Mouse (Mus musculus) liver, embryonic 13.5 days (tissue): ENCODE data around the gene Pappa2. TPM values are rescaled to one million over a fixed set of nuclear protein-coding genes. Genes with fewer than 3 reads are reported as not detected.

Experiments used
- ATAC-seq: fragments of 200-750 bp; cut with Nextera tagmentation; 2 replicates; pipeline ENCODE4 v1.8.0; 2017; ENCODE audit warnings: low read depth, mild to moderate bottlenecking, moderate number of reproducible peaks, moderate library complexity
- DNase-seq: peaks from one replicate; pipeline ENCODE4 v3.0.0; 2022
- H3K27ac ChIP-seq: fragments of 300-500 bp; sonication (generic); 2 replicates; pipeline ENCODE4 v1.5.1; 2015; ENCODE audit warnings: moderate library complexity, mild to moderate bottlenecking, inconsistent platforms
- H3K27me3 ChIP-seq: fragments of 300-500 bp; sonication (generic); 2 replicates; pipeline ENCODE4 v1.6.1; 2015; ENCODE audit warnings: mild to moderate bottlenecking, inconsistent platforms
- H3K36me3 ChIP-seq: fragments of 300-500 bp; sonication (generic); 2 replicates; pipeline ENCODE4 v1.6.1; 2015; ENCODE audit warnings: mild to moderate bottlenecking, inconsistent platforms
- H3K4me1 ChIP-seq: fragments of 300-500 bp; sonication (generic); replicated peaks from 2 replicates; pipeline ENCODE4 v1.6.1; 2015; ENCODE audit warnings: inconsistent platforms
- H3K4me2 ChIP-seq: fragments of 300-500 bp; sonication (generic); 2 replicates; pipeline ENCODE4 v1.6.1; 2015; ENCODE audit warnings: inconsistent platforms, mild to moderate bottlenecking, moderate library complexity
- H3K4me3 ChIP-seq: fragments of 300-500 bp; sonication (generic); replicated peaks from 2 replicates; pipeline ENCODE4 v1.5.1; 2015; ENCODE audit warnings: mild to moderate bottlenecking, inconsistent platforms
- H3K9ac ChIP-seq: fragments of 300-500 bp; sonication (generic); 2 replicates; pipeline ENCODE4 v1.6.1; 2015; ENCODE audit warnings: mild to moderate bottlenecking, inconsistent platforms
- H3K9me3 ChIP-seq: fragments of 300-500 bp; sonication (generic); replicated peaks from 2 replicates; pipeline ENCODE4 v1.6.1; 2016; ENCODE audit warnings: inconsistent platforms
- WGBS: fragments of 180-500 bp; shearing (Covaris S2); methylation state at CpG from one replicate; pipeline ENCODE4 v1.1.7; 2015; ENCODE audit not compliant: insufficient replicate concordance; 5-methylcytosine and 5-hydroxymethylcytosine counted together
- polyA plus RNA-seq: library from polyadenylated mRNA; unstranded; fragments of >200 nt; fragmentation: Nextera tagmentation; extraction: Ambion mirVana; gene quantifications from 2 replicates; pipeline ENCODE4 v1.2.1, GENCODE M21; 2015

Gene Pappa2
- polyA plus RNA-seq, 1 experiment from 2014 or later: 0.02 TPM

DNA sequence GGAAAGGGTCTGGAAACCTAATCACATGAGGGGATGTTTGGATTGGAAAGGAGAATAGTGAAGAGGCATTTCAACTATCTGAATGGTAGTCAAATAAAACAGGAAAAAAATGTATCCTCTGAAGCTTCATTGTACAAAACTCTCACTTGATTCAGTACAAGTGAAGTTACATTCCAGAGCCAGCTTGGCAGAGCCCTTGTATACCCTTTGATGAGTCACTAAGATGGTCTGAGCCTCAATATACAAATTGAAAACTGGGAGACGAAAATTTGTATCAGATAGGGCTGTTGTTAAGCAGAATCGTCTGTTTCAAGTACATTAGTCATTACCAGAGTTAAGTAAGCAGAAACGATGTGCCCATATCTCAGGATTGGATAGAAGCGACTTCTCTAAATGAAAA lies 143.1 kb downstream of the Pappa2 start:
- WGBS: 57% methylated on average over 4 of the region's 4 CpGs
- no peaks in the 10 kb centered on the region for H3K4me1 ChIP-seq
- no peak for ATAC-seq

DNA sequence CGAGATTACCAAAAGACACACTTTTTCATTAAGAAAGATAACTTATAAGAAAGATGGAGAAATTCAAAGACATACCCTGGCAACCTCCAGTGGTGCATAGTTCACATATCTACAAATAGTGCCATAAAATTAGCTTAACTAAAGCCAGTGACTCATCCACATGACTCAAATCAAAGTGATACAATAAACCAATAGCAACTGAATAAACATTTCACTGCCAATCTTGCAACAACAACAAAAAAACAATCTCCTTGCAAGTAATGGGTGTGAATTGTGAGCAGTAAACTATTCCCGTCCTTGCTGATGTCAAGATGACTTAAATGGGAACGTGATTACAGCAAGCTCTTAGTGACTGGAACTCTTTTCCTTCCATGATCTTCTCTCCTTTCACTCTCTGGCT lies 150.1 kb downstream of the Pappa2 start:
- Histone ChIP-seq H3K4me3 (no peak overlapping the region), H3K9me3 (no peaks in the 10 kb centered on the region), H3K36me3 (no peaks in the 10 kb centered on the region), H3K27ac (no peak overlapping the region), H3K9ac (no peak overlapping the region), H3K27me3 (no peaks in the 10 kb centered on the region), H3K4me1 (no peaks in the 10 kb centered on the region), H3K4me2 (no peak overlapping the region)
- ATAC-seq: no peak
- 62% methylated on average over 3 of the region's 3 CpGs for WGBS
- no peak for DNase-seq

More for the DNA sequence above, 143.1 kb downstream of the Pappa2 start:
- no peak overlapping the region for H3K4me2 ChIP-seq
- no peak overlapping the region for H3K27ac ChIP-seq
- H3K9me3 ChIP-seq: no peaks in the 10 kb centered on the region
- no peak for DNase-seq
- no peaks in the 10 kb centered on the region for H3K36me3 ChIP-seq
- H3K4me3 ChIP-seq: no peak overlapping the region
- H3K9ac ChIP-seq: no peak overlapping the region
- H3K27me3 ChIP-seq: no peaks in the 10 kb centered on the region

DNA sequence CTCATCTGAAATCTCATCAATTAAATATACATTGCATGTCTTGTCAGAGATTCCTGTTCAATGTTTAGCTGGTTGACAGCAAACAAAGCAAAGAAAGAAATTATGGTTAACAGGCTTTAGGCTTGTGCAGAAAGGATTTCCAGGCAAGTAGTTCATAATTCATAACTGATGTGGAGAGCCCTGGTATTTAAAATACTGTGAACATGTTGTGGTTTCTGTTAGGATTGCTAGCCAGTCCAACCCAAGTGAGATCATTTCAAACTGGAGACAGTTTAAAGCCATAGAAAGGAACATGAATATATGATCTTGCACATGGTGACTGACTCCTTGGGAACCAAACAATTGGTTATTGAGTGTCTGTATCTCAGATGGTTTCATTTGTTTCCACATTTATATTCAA lies 152.4 kb downstream of the Pappa2 start:
- H3K4me2 ChIP-seq: no peak overlapping the region
- H3K27me3 ChIP-seq: no peaks in the 10 kb centered on the region
- ATAC-seq (no peak), DNase-seq (no peak)
- H3K27ac ChIP-seq: no peak overlapping the region
- no peaks in the 10 kb centered on the region for H3K9me3 ChIP-seq
- no peak overlapping the region for H3K9ac ChIP-seq
- no peaks in the 10 kb centered on the region for H3K4me1 ChIP-seq
- no peak overlapping the region for H3K4me3 ChIP-seq
- H3K36me3 ChIP-seq: no peaks in the 10 kb centered on the region

DNA sequence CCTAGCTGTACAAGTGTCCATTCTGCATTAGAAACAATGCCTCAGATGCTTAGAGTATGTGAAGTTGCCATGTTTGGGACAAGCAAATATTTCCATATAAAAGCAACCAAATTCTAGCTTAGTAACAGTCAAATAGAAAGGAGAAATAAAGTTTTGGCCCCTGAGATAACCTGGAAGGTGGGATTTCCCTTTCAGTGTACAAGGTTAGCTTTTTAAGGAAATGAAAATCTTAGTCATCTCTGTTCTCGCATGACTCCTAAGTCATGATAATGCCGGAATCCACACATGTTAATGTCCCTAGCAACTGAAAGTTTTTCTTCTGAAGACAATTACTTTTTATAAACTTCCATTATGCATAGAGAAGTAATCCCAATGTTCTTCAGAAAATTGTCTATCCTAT lies 160.6 kb downstream of the Pappa2 start:
- ATAC-seq: no peak
- no peaks in the 10 kb centered on the region for H3K9me3 ChIP-seq
- no peaks in the 10 kb centered on the region for H3K36me3 ChIP-seq
- H3K4me1 ChIP-seq: no peaks in the 10 kb centered on the region
- WGBS: 82% methylated on average over 2 of the region's 2 CpGs
- no peak for DNase-seq
- no peaks in the 10 kb centered on the region for H3K27me3 ChIP-seq
- H3K9ac ChIP-seq: no peak overlapping the region
- H3K4me2 ChIP-seq: no peak overlapping the region
- no peak overlapping the region for H3K27ac ChIP-seq
- no peak overlapping the region for H3K4me3 ChIP-seq

DNA sequence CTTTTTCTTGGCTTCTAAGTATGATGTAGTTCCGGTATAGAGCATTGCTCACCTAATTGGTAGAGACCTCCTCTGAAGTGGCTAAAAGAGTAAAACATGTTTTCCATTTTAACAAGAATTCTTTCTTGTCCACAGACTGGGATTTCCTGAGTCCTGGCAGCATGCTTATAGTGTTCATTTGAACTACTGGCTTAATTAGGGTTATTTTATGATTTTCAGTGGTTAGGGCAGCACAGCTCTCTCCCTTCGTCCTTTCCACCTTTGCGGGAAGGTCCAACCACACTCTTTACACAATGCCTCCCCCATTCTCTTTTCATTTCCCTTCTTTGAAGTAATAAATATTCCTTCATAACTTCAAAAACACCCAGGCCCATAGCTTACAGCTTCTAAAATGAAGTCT lies 163.8 kb downstream of the Pappa2 start:
- 77% methylated on average over 3 of the region's 3 CpGs for whole genome bisulfite sequencing

DNA sequence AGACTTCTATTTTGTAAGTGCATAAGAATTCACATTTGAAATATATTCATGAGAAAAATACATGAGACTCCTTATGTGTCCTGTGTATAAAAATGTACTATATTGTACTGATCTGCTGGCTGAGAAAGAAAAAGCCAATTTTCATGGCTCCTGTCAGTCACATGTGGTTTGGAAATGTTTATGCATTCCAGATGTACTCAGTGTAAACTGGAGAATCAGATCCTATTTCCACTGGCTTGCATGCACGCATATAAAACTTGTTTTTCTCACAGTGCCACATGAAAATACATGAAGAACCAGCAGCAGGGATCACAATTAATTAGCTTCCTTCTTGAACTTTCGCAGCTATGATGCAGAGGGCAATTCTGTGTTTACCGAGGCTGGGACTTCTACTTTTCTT lies 168.4 kb downstream of the Pappa2 start:
- no peak overlapping the region for H3K4me2 ChIP-seq
- H3K4me3 ChIP-seq: no peak overlapping the region
- no peaks in the 10 kb centered on the region for H3K4me1 ChIP-seq
- H3K36me3 ChIP-seq: no peaks in the 10 kb centered on the region
- WGBS: 60% methylated on average over 3 of the region's 3 CpGs
- no peaks in the 10 kb centered on the region for H3K9me3 ChIP-seq
- H3K9ac ChIP-seq: no peak overlapping the region
- no peak overlapping the region for H3K27ac ChIP-seq
- ATAC-seq: no peak
- no peaks in the 10 kb centered on the region for H3K27me3 ChIP-seq
- no peak for DNase-seq

More for the DNA sequence above, 163.8 kb downstream of the Pappa2 start:
- no peaks in the 10 kb centered on the region for H3K36me3 ChIP-seq
- H3K9ac ChIP-seq: no peak overlapping the region
- ATAC-seq (no peak), DNase-seq (no peak)
- H3K4me2 ChIP-seq: no peak overlapping the region
- H3K9me3 ChIP-seq: no peaks in the 10 kb centered on the region
- H3K4me3 ChIP-seq: no peak overlapping the region
- H3K27me3 ChIP-seq: no peaks in the 10 kb centered on the region
- no peak overlapping the region for H3K27ac ChIP-seq
- H3K4me1 ChIP-seq: no peaks in the 10 kb centered on the region

DNA sequence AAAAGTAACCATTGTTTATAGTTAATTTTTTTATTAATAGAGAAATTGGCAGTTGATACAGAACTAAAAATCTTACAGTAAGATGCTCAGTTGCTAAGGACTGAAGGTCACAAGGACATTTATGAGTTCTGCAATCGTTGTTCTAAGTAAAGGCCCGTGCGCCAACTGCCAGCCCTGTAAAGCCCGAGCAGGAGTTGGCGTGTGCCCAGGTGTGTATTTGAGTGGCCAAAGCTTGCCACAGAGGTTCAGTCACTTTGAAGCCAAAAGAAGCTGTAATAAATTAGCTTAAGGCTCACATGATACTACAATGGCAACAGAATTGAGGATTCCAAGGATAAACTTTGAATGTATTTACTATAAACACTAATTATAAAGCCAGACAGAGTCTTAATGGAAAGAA lies 204.8 kb downstream of the Pappa2 start:
- no peak overlapping the region for H3K27ac ChIP-seq
- H3K4me2 ChIP-seq: no peak overlapping the region
- no peaks in the 10 kb centered on the region for H3K9me3 ChIP-seq
- no peak overlapping the region for H3K9ac ChIP-seq
- no peaks in the 10 kb centered on the region for H3K27me3 ChIP-seq
- DNase-seq (no peak), ATAC-seq (no peak)
- no peaks in the 10 kb centered on the region for H3K36me3 ChIP-seq
- 79% methylated on average over 5 of the region's 5 CpGs for WGBS
- H3K4me3 ChIP-seq: no peak overlapping the region
- H3K4me1 ChIP-seq: no peaks in the 10 kb centered on the region

DNA sequence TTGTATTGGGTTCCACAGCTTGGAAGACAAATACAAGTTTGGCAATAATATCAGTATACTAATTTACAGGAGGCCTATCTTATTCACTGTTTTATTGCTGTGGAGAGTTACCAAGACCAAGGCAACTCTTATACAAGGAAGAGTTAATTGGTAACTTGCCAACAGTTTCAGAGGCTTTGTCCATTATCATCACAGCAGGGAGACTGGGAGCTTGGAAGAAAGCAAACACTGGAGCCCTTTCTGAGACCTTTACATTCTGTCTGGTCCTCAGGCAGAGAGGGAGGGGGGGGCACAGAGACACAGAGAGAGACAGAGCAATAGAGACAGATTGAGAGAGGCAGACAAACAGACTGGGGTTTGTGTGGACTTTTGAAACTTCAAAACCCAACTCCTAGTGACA lies 207.2 kb downstream of the Pappa2 start:
- ATAC-seq (no peak), DNase-seq (no peak)
- no peaks in the 10 kb centered on the region for H3K4me1 ChIP-seq
- H3K9me3 ChIP-seq: no peaks in the 10 kb centered on the region
- H3K36me3 ChIP-seq: no peaks in the 10 kb centered on the region
- H3K9ac ChIP-seq: no peak overlapping the region
- H3K4me2 ChIP-seq: no peak overlapping the region
- no peaks in the 10 kb centered on the region for H3K27me3 ChIP-seq
- H3K4me3 ChIP-seq: no peak overlapping the region
- H3K27ac ChIP-seq: no peak overlapping the region

DNA sequence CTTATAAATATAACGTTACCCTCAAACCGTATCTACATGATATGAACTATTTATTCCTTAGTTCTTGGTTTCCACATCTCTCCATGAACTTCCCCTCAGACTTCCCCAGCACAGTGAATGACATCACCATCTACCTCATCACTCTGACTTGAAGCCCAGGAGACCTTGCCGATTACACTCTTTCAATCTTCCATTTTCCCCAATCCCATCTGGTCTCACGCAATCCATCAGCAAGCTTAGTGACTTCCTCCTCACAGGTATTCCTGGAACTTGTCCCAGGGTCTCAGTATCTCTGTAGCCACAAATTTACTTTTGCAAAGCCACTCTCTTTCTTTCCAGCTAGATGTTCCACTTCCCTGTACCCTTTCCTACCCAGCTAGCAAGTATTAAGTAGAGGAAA lies 209.5 kb downstream of the Pappa2 start:
- DNase-seq (no peak), ATAC-seq (no peak)
- H3K27me3 ChIP-seq: no peaks in the 10 kb centered on the region
- no peak overlapping the region for H3K4me3 ChIP-seq
- H3K27ac ChIP-seq: no peak overlapping the region
- WGBS: 71% methylated on average over 4 of the region's 4 CpGs
- H3K4me1 ChIP-seq: no peaks in the 10 kb centered on the region
- no peak overlapping the region for H3K4me2 ChIP-seq
- H3K9ac ChIP-seq: no peak overlapping the region
- H3K9me3 ChIP-seq: no peaks in the 10 kb centered on the region
- no peaks in the 10 kb centered on the region for H3K36me3 ChIP-seq

DNA sequence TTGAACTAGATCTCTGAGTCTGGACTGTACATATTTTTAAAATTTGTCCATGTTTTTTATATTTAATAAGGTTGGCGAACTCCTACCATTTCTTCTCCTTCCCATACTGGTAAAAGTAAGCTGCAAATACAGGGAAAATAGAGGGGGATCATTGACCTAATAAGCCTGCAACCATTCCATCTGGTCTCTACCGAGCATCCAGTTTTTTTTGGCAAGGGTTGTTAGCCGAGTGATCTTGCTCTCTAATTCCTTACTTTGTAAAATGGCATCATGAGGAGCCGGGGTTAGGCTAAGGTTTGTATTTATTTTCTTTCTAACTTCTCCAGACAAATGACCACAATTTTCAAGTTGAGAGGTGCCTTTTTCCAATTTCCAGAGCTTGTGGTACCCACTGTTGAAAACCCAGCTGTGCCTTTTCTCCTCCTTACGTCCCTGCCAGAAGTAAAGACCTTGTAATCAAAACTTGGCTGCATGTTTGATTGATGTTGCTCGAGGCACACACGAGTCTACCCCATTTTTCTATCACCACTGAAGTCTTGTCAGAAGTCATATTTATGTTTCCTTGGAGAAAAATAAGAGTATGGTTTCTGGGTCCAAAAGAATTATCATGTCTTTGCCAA lies 210.1 kb downstream of the Pappa2 start:
- H3K4me1 ChIP-seq: no peaks in the 10 kb centered on the region
- WGBS: 54% methylated on average over 7 of the region's 7 CpGs
- H3K27me3 ChIP-seq: no peaks in the 10 kb centered on the region
- no peak overlapping the region for H3K4me3 ChIP-seq
- no peaks in the 10 kb centered on the region for H3K36me3 ChIP-seq
- no peaks in the 10 kb centered on the region for H3K9me3 ChIP-seq
- DNase-seq: no peak
- no peak for ATAC-seq
- no peak overlapping the region for H3K27ac ChIP-seq
- H3K9ac ChIP-seq: no peak overlapping the region
- no peak overlapping the region for H3K4me2 ChIP-seq

DNA sequence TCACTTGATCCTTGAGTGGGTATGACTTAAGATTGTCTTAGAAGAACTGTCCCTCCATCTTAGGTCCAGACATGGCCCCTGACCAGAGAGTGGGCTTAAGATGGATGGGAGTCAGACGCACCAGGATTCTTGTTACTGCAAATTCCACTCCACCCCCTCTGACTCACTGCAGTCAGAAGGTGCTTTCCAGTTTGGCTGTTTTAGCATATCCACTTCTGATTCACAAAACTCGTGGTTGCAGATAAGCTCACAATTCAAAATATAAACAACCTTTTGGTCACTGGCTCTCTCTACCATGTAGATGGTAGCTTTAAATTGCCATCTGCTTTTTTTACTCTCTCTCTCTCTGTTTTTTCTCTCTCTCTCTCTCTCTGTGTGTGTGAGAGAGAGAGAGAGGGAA lies 214.4 kb downstream of the Pappa2 start:
- Histone ChIP-seq H3K36me3 (no peaks in the 10 kb centered on the region), H3K27ac (no peak overlapping the region), H3K4me2 (no peak overlapping the region), H3K9ac (no peak overlapping the region), H3K4me3 (no peak overlapping the region), H3K27me3 (no peaks in the 10 kb centered on the region), H3K4me1 (no peaks in the 10 kb centered on the region), H3K9me3 (no peaks in the 10 kb centered on the region)
- no peak for ATAC-seq
- 31% methylated on average over 2 of the region's 2 CpGs for WGBS
- no peak for DNase-seq

DNA sequence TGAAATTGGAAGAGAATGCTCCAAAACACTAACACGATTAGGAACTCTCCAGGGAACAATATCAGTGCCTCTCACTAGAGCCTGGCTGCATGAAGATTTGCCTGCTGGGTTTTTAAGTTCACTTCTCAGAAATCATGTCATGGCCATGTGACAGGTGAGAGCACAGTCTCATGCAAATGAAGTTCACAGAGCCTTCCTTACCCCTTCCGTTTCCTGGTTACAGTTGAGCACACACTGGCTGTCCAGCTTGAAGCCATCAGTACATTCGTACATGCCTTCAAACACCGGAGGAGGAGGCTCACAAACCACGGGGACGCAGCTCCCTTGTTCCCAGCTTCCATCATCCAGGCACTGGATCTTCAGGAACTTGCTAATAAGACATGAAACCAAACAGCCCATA lies 215.6 kb downstream of the Pappa2 start:
- no peaks in the 10 kb centered on the region for H3K4me1 ChIP-seq
- no peak for ATAC-seq
- H3K36me3 ChIP-seq: no peaks in the 10 kb centered on the region
- no peaks in the 10 kb centered on the region for H3K27me3 ChIP-seq
- WGBS: 62% methylated on average over 6 of the region's 6 CpGs
- no peak overlapping the region for H3K9ac ChIP-seq
- H3K4me2 ChIP-seq: no peak overlapping the region
- no peak for DNase-seq
- H3K9me3 ChIP-seq: no peaks in the 10 kb centered on the region
- H3K27ac ChIP-seq: no peak overlapping the region
- no peak overlapping the region for H3K4me3 ChIP-seq

DNA sequence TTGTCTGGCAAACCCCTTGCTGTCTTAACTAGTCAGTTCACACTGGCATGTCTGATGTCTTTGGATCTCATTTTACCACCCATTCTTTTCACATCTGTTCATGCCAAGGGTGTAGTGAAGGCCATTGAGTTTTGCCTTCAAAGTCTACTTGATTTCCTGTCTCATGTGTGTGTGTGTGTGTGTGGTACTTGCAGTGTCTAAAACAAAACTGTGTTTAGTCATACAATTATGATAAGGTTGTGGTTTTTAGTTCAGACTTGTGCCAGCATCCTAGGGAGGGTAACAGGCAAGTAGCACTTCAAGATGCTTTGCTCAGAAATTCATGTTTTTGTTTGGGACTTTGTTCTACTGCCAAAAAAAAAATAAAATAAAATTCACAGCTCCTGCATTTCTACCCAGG lies 216.1 kb downstream of the Pappa2 start:
- Histone ChIP-seq H3K4me2 (no peak overlapping the region), H3K9ac (no peak overlapping the region), H3K9me3 (no peaks in the 10 kb centered on the region), H3K27ac (no peak overlapping the region), H3K4me1 (no peaks in the 10 kb centered on the region), H3K4me3 (no peak overlapping the region), H3K27me3 (no peaks in the 10 kb centered on the region), H3K36me3 (no peaks in the 10 kb centered on the region)
- DNase-seq: no peak
- no peak for ATAC-seq
